Mouse (Mus musculus) embryonic facial prominence, embryonic 15.5 days (tissue): ENCODE measurements around the gene Tmem160. TPM values are rescaled to one million over a fixed set of nuclear protein-coding genes. Genes with fewer than 3 reads are reported as not detected.

Experiments used
- ATAC-seq: fragments of 200-750 bp; cut with Nextera tagmentation; 2 replicates; pipeline ENCODE4 v1.8.0; 2017; ENCODE audit warnings: low read depth, moderate TSS enrichment; ENCODE audit not compliant: insufficient number of reproducible peaks, low FRiP score, low TSS enrichment
- H3K27ac ChIP-seq: fragments of 300-500 bp; sonication (generic); replicated peaks from 2 replicates; pipeline ENCODE4 v1.5.1; 2015; ENCODE audit warnings: mild to moderate bottlenecking, inconsistent platforms
- H3K27me3 ChIP-seq: fragments of 300-500 bp; sonication (generic); 2 replicates; pipeline ENCODE4 v1.6.1; 2015; ENCODE audit warnings: inconsistent platforms
- H3K36me3 ChIP-seq: fragments of 300-500 bp; sonication (generic); 2 replicates; pipeline ENCODE4 v1.6.1; 2015; ENCODE audit warnings: mild to moderate bottlenecking, inconsistent platforms
- H3K4me1 ChIP-seq: fragments of 300-500 bp; sonication (generic); 2 replicates; pipeline ENCODE4 v1.6.1; 2015; ENCODE audit warnings: inconsistent platforms
- H3K4me2 ChIP-seq: fragments of 300-500 bp; sonication (generic); replicated peaks from 2 replicates; pipeline ENCODE4 v1.6.1; 2015; ENCODE audit warnings: mild to moderate bottlenecking, inconsistent platforms
- H3K4me3 ChIP-seq: fragments of 300-500 bp; sonication (generic); replicated peaks from 2 replicates; pipeline ENCODE4 v1.5.1; 2015; ENCODE audit warnings: mild to moderate bottlenecking, inconsistent platforms
- H3K9ac ChIP-seq: fragments of 300-500 bp; sonication (generic); 2 replicates; pipeline ENCODE4 v1.6.1; 2015; ENCODE audit warnings: inconsistent platforms
- H3K9me3 ChIP-seq: fragments of 300-500 bp; sonication (generic); replicated peaks from 2 replicates; pipeline ENCODE4 v1.6.1; 2016; ENCODE audit warnings: inconsistent platforms
- WGBS: fragments of 180-500 bp; shearing (Covaris S2); methylation state at CpG from one replicate; pipeline ENCODE4 v1.1.7; 2015; 5-methylcytosine and 5-hydroxymethylcytosine counted together
- polyA plus RNA-seq: library from polyadenylated mRNA; unstranded; fragments of >200 nt; fragmentation: Nextera tagmentation; extraction: Ambion mirVana; gene quantifications from 2 replicates; pipeline ENCODE4 v1.2.1, GENCODE M21; 2015

Tmem160 gene
- polyA plus RNA-seq, 1 experiment from 2014 or later, result 49.6 TPM

GRCm38 (mm10) chr7:16472116-16472709 is 19.6 kb downstream of the Tmem160 start:
- Histone ChIP-seq H3K9me3 (no peaks in the 10 kb centered on the region), H3K4me2 (no peak overlapping the region), H3K4me3 (no peak overlapping the region), H3K27ac (no peak overlapping the region), H3K4me1 (peaks cover 25% of the 10 kb centered on the region; the same call in 1 of the 2 replicates), H3K9ac (no peak overlapping the region), H3K27me3 (peaks cover 78% of the 10 kb centered on the region), H3K36me3 (no peaks in the 10 kb centered on the region)
- ATAC-seq, result no peak
- 11% methylated on average over 17 of the region's 17 CpGs for WGBS

- Histone ChIP-seq H3K4me2 (no peak overlapping the region), H3K9ac (no peak overlapping the region), H3K36me3 (no peaks in the 10 kb centered on the region), H3K4me3 (no peak overlapping the region), H3K9me3 (no peaks in the 10 kb centered on the region), H3K4me1 (peaks cover 25% of the 10 kb centered on the region; the same call in 1 of the 2 replicates), H3K27ac (no peak overlapping the region), H3K27me3 (peaks cover 76% of the 10 kb centered on the region)
- 53% methylated on average over 8 of the region's 8 CpGs for WGBS
- no peak for ATAC-seq
Observed at GRCm38 (mm10) chr7:16473847-16474246, 21.3 kb downstream of the Tmem160 start.

GRCm38 (mm10) chr7:16474445-16474844 is 21.9 kb downstream of the Tmem160 start:
- Histone ChIP-seq H3K4me3 (peak overlapping the region; percentile 18), H3K9me3 (no peaks in the 10 kb centered on the region), H3K27ac (no peak overlapping the region), H3K27me3 (peaks cover 71% of the 10 kb centered on the region), H3K36me3 (no peaks in the 10 kb centered on the region), H3K4me2 (peak overlapping the region; percentile 35), H3K9ac (no peak overlapping the region), H3K4me1 (peaks cover 25% of the 10 kb centered on the region; the same call in 1 of the 2 replicates)
- WGBS, result 6% methylated on average over 33 of the region's 33 CpGs
- ATAC-seq, result no peak

- 6% methylated on average over 23 of the region's 23 CpGs for WGBS
- no peak overlapping the region for H3K9ac ChIP-seq
- ATAC-seq, result no peak
- H3K4me3 ChIP-seq, result peak overlapping the region; percentile 28
- H3K4me1 ChIP-seq, result peaks cover 25% of the 10 kb centered on the region; the same call in 1 of the 2 replicates
- H3K27me3 ChIP-seq, result peaks cover 69% of the 10 kb centered on the region
- peak overlapping the region; percentile 46 for H3K4me2 ChIP-seq
- H3K27ac ChIP-seq, result no peak overlapping the region
- no peaks in the 10 kb centered on the region for H3K9me3 ChIP-seq
- no peaks in the 10 kb centered on the region for H3K36me3 ChIP-seq
Observed at GRCm38 (mm10) chr7:16475321-16475720, 22.7 kb downstream of the Tmem160 start.

- Histone ChIP-seq H3K27ac (no peak overlapping the region), H3K9ac (no peak overlapping the region), H3K4me3 (peak overlapping the region; percentile 28), H3K4me1 (peaks cover 25% of the 10 kb centered on the region; the same call in 1 of the 2 replicates), H3K9me3 (no peaks in the 10 kb centered on the region), H3K4me2 (peak overlapping the region; percentile 46), H3K36me3 (no peaks in the 10 kb centered on the region), H3K27me3 (peaks cover 66% of the 10 kb centered on the region)
- ATAC-seq, result no peak
- WGBS, result 1% methylated on average over 59 of the region's 59 CpGs
Observed at GRCm38 (mm10) chr7:16475764-16476599, 23.4 kb downstream of the Tmem160 start.

- Histone ChIP-seq H3K27ac (no peak overlapping the region), H3K4me3 (peak overlapping the region; percentile 28), H3K36me3 (no peaks in the 10 kb centered on the region), H3K9ac (no peak overlapping the region), H3K4me2 (peak overlapping the region; percentile 46), H3K9me3 (no peaks in the 10 kb centered on the region), H3K27me3 (peaks cover 60% of the 10 kb centered on the region), H3K4me1 (peaks cover 25% of the 10 kb centered on the region; the same call in 1 of the 2 replicates)
- no peak for ATAC-seq
- WGBS, result 2% methylated on average over 34 of the region's 34 CpGs
Observed at GRCm38 (mm10) chr7:16476600-16476989, 24.0 kb downstream of the Tmem160 start.

GRCm38 (mm10) chr7:16477628-16478027 is 25.0 kb downstream of the Tmem160 start, which contains the start of gene Npas1:
Gene Npas1 (minus strand): TSS chr7:16477728.
- Histone ChIP-seq H3K4me1 (peaks cover 21% of the 10 kb centered on the region; the same call in 1 of the 2 replicates), H3K27me3 (peaks cover 51% of the 10 kb centered on the region), H3K4me2 (peak within 1 kb of the TSS; percentile 46), H3K27ac (no peak within 1 kb of the TSS), H3K36me3 (no peaks in the 10 kb centered on the region), H3K9ac (no peak within 1 kb of the TSS), H3K4me3 (peak within 1 kb of the TSS; percentile 28), H3K9me3 (no peaks in the 10 kb centered on the region)
- WGBS, result 83% methylated on average over 8 of the region's 8 CpGs
- ATAC-seq, result no peak

- no peak overlapping the region for H3K4me3 ChIP-seq
- H3K4me1 ChIP-seq, result no peaks in the 10 kb centered on the region
- no peak for ATAC-seq
- H3K27me3 ChIP-seq, result no peaks in the 10 kb centered on the region
- H3K9ac ChIP-seq, result no peak overlapping the region
- no peak overlapping the region for H3K27ac ChIP-seq
- H3K9me3 ChIP-seq, result no peaks in the 10 kb centered on the region
- no peaks in the 10 kb centered on the region for H3K36me3 ChIP-seq
- no peak overlapping the region for H3K4me2 ChIP-seq
Observed at GRCm38 (mm10) chr7:16488816-16489215, 36.2 kb downstream of the Tmem160 start.

- Histone ChIP-seq H3K27ac (no peak overlapping the region), H3K27me3 (no peaks in the 10 kb centered on the region), H3K4me2 (no peak overlapping the region), H3K9me3 (no peaks in the 10 kb centered on the region), H3K9ac (no peak overlapping the region), H3K4me1 (no peaks in the 10 kb centered on the region), H3K4me3 (no peak overlapping the region), H3K36me3 (no peaks in the 10 kb centered on the region)
- no peak for ATAC-seq
- WGBS, result 84% methylated on average over 9 of the region's 9 CpGs
Observed at GRCm38 (mm10) chr7:16489948-16490347, 37.4 kb downstream of the Tmem160 start.

- no peaks in the 10 kb centered on the region for H3K4me1 ChIP-seq
- H3K27me3 ChIP-seq, result no peaks in the 10 kb centered on the region
- no peak overlapping the region for H3K4me2 ChIP-seq
- no peaks in the 10 kb centered on the region for H3K9me3 ChIP-seq
- ATAC-seq, result no peak
- WGBS, result 23% methylated on average over 3 of the region's 3 CpGs
- H3K36me3 ChIP-seq, result peaks cover 18% of the 10 kb centered on the region
- no peak overlapping the region for H3K4me3 ChIP-seq
- no peak overlapping the region for H3K9ac ChIP-seq
- no peak overlapping the region for H3K27ac ChIP-seq
Observed at GRCm38 (mm10) chr7:16491759-16492158, 39.2 kb downstream of the Tmem160 start.

GRCm38 (mm10) chr7:16492211-16492610 is 39.6 kb downstream of the Tmem160 start:
- Histone ChIP-seq H3K9me3 (no peaks in the 10 kb centered on the region), H3K9ac (no peak overlapping the region), H3K27ac (no peak overlapping the region), H3K4me2 (no peak overlapping the region), H3K4me1 (no peaks in the 10 kb centered on the region), H3K4me3 (no peak overlapping the region), H3K36me3 (peaks cover 22% of the 10 kb centered on the region), H3K27me3 (no peaks in the 10 kb centered on the region)
- ATAC-seq, result no peak
- WGBS, result 57% methylated on average over 3 of the region's 3 CpGs
